Mouse (Mus musculus) ES-E14 (cell line): ENCODE results near the gene S1pr2. TPM values are rescaled to one million over a fixed set of nuclear protein-coding genes. Genes with fewer than 3 reads are reported as not detected.
"Not testable (repeated sequence)": the region's sequence is repeated elsewhere in the genome, so short reads cannot be mapped to it uniquely, and the experiment has no call there.

Source experiments
- DNase-seq: peaks from one replicate; pipeline ENCODE4 v3.0.0-alpha.2; 2013; ENCODE audit warnings: low read depth, low spot score
- H3K27ac ChIP-seq: 2 replicates; pipeline ENCODE4 v1.5.1; 2012; ENCODE audit warnings: low read depth, mild to moderate bottlenecking, low read length, moderate library complexity, mixed read lengths; ENCODE audit not compliant: poor library complexity, insufficient read depth, severe bottlenecking
- H3K36me3 ChIP-seq: 2 replicates; pipeline ENCODE4 v1.6.1; 2012; ENCODE audit warnings: mild to moderate bottlenecking, low read length, moderate library complexity, mixed read lengths; ENCODE audit not compliant: control insufficient read depth, poor library complexity, insufficient read depth, severe bottlenecking
- H3K4me1 ChIP-seq, 2 experiments: fragments of 150-350 bp in 1 of 2; sonication (generic) in 1 of 2; 2 replicates each; pipeline ENCODE4 v1.6.1; 2012; ENCODE audit warnings: low read length in 2 of 2, mild to moderate bottlenecking in 1 of 2, mixed read lengths in 1 of 2; ENCODE audit not compliant: control insufficient read depth in 2 of 2, insufficient read depth in 2 of 2, poor library complexity in 1 of 2
- H3K4me3 ChIP-seq, 2 experiments: fragments of 150-350 bp in 1 of 2; sonication (generic) in 1 of 2; 2 replicates each; pipeline ENCODE4 v1.5.1; 2012; ENCODE audit warnings: low read length in 2 of 2, low read depth in 1 of 2, mild to moderate bottlenecking in 1 of 2, mixed read lengths in 1 of 2; ENCODE audit not compliant: insufficient read depth in 1 of 2, poor library complexity in 1 of 2, severe bottlenecking in 1 of 2
- H3K9ac ChIP-seq: 2 replicates; pipeline ENCODE4 v1.6.1; 2012; ENCODE audit warnings: low read depth, mild to moderate bottlenecking, low read length, mixed read lengths; ENCODE audit not compliant: poor library complexity, insufficient read depth, severe bottlenecking
- H3K9me3 ChIP-seq: fragments of 150-350 bp; sonication (generic); 2 replicates; pipeline ENCODE4 v1.6.1; 2012; ENCODE audit warnings: low read depth, mild to moderate bottlenecking, low read length; ENCODE audit not compliant: control insufficient read depth, insufficient read depth
- CHD2 ChIP-seq: IDR thresholded peaks from 2 replicates; pipeline ENCODE4 v1.6.1; 2014; ENCODE audit warnings: mild to moderate bottlenecking, low read depth, low read length, inconsistent platforms
- HCFC1 ChIP-seq: IDR thresholded peaks from 2 replicates; pipeline ENCODE4 v1.6.1; 2012; ENCODE audit warnings: low read length, inconsistent platforms, borderline replicate concordance; ENCODE audit not compliant: insufficient read depth
- MAFK ChIP-seq: IDR thresholded peaks from 2 replicates; pipeline ENCODE4 v1.6.1; 2014; ENCODE audit warnings: mild to moderate bottlenecking, low read depth, low read length, inconsistent platforms; ENCODE audit not compliant: insufficient read depth
- ZC3H11A ChIP-seq: IDR thresholded peaks from 2 replicates; pipeline ENCODE4 v1.6.1; 2012; ENCODE audit warnings: low read depth, mild to moderate bottlenecking, inconsistent platforms, low read length, borderline replicate concordance
- ZNF384 ChIP-seq: IDR thresholded peaks from 2 replicates; pipeline ENCODE4 v1.6.1; 2012; ENCODE audit warnings: low read depth, low read length, inconsistent platforms
- in situ Hi-C, 2 experiments: fragments of 600-800 bp; cut with MboI; formaldehyde crosslinking; loops; one replicate each; pipeline ENCODE4 v1.15.1; 2025; ENCODE audit warnings: low sequenced_read_pairs in 2 of 2, inconsistent platforms in 1 of 2; ENCODE audit not compliant: unreplicated experiment in 2 of 2
- total RNA-seq: library from RNA; depleted of rRNA; stranded (reverse); fragments of 300-350 nt; gene quantifications from 2 replicates; pipeline ENCODE4 v1.2.3, GENCODE M21; 2012

The S1pr2 gene
- total RNA-seq, 1 experiment = 35.7 TPM

DNA sequence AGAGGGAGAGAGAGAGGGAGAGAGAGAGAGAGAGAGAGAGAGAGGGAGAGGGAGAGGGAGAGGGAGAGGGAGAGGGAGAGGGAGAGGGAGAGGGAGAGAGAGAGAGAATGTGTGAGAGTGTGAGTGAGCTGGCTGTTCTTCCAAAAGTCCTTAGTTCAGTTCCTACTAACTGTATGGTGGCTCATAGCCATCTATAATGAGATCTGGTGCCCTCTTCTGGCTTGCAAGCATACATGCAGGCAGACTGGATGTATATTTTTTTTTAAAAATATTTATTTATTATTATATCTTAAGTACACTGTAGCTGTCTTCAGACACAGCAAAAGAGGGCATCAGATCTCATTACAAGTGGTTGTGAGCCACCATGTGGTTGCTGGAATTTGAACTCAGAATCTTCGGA is 21.8 kb upstream of the S1pr2 start:
- H3K9me3 ChIP-seq, H3K36me3 ChIP-seq, DNase-seq, H3K4me3 ChIP-seq, H3K4me1 ChIP-seq, H3K9ac ChIP-seq, H3K27ac ChIP-seq: not testable (repeated sequence)
- in situ Hi-C loops = loop anchor here in 1 of 2 experiments (10.0 kb wide), 1 partner anchor 94 kb away; no protein-coding TSS in a partner anchor
- TF ChIP-seq ZNF384 (peak; percentile 67), ZC3H11A (peak; percentile 52)

DNA sequence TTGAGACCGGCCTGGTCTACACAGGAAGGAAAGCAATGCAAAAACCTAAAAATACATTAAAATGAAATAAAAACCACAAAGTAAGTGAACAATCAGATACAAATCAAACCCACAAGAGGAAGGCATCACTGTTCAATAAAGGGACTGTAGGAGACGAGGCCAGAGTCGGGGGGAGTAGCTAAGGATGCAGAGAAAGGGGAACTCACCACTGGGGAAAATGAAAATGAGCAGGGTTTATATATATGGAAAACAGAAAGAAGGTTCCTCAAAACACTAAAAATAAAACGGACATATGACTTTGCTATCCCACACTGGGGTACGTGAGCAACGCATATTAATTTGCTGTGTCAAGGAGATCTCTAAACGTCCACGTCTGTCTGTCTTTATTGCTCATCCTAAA is 20.5 kb upstream of the S1pr2 start:
- no peak for DNase-seq
- Histone ChIP-seq H3K4me1 (peaks cover 7% of the 10 kb centered on the region in 2 experiments; a peak in 3 of 4 replicates), H3K27ac (no peak overlapping the region), H3K36me3 (no peaks in the 10 kb centered on the region), H3K9ac (no peak overlapping the region), H3K4me3 (no peak overlapping the region), H3K9me3 (no peaks in the 10 kb centered on the region)
- no peak for TF ChIP-seq HCFC1
- TF ChIP-seq CHD2 = no peak
- TF ChIP-seq ZC3H11A = no peak
- TF ChIP-seq ZNF384 = no peak
- no peak for TF ChIP-seq MAFK
- in situ Hi-C loops = loop anchor here in 1 of 2 experiments (10.0 kb wide), 1 partner anchor 92 kb away; no protein-coding TSS in a partner anchor

- Histone ChIP-seq H3K9me3 (no peaks in the 10 kb centered on the region), H3K9ac (no peak overlapping the region), H3K27ac (no peak overlapping the region), H3K36me3 (no peaks in the 10 kb centered on the region), H3K4me1 (peaks cover 6 to 13% of the 10 kb centered on the region in 2 experiments; a peak in 3 of 4 replicates), H3K4me3 (no peak overlapping the region)
- DNase-seq = no peak
- in situ Hi-C loops = loop anchor here in 1 of 2 experiments (10.0 kb wide), 1 partner anchor 90 kb away; no protein-coding TSS in a partner anchor
- TF ChIP-seq HCFC1 (no peak), CHD2 (no peak), ZNF384 (no peak), MAFK (no peak), ZC3H11A (no peak)
Observed at GRCm38 (mm10) chr9:20995069-20995468, 18.5 kb upstream of the S1pr2 start.

DNA sequence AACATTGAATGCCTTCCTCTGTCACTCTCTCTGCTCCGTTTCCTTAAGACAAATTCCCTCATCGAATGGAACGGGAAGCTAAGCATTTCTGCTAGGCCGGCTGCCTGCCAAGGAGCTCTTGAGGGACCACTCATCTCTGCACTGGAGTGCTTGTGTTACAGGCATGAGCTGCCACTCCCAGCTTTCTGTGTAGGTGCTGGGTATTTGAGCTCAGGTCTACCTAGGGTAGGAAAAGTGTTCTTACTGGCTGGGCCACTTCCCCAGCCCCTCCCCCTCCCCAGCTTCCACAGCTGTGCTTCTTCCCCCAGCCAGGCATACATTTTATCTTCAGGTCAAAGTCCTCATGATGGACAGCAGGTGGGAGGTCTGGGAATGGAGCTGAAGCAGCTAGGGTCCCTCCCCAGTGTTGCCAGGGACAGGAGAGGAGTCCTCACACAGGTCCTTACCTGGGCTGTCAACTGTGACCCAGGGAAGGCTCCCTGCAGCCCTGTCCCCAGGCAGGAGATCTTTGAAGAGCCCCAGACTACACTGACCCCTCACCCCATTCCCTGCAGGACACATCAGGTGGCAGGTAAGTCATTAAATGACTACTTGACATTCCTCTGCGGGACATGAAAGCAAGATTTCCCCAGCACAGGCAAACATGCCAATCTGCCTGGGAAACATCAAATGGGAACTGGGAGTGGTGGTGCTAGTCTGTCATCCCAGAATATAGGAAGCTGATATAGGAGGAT is 16.8 kb upstream of the S1pr2 start:
- in situ Hi-C loops = loop anchor here in 1 of 2 experiments (10.0 kb wide), 1 partner anchor 89 kb away; no protein-coding TSS in a partner anchor
- Histone ChIP-seq H3K27ac (no peak overlapping the region), H3K4me3 (no peak overlapping the region), H3K36me3 (no peaks in the 10 kb centered on the region), H3K9me3 (no peaks in the 10 kb centered on the region), H3K9ac (no peak overlapping the region), H3K4me1 (peaks cover 9 to 20% of the 10 kb centered on the region in 2 experiments)
- DNase-seq = no peak
- TF ChIP-seq ZNF384 (no peak), MAFK (no peak), HCFC1 (no peak), CHD2 (no peak), ZC3H11A (no peak)
